Mouse (Mus musculus): ENCODE measurements around the gene Nfia. TPM values are rescaled to one million over a fixed set of nuclear protein-coding genes. Genes with fewer than 3 reads are reported as not detected.

Gene Nfia
- 42.1 and 43.8 TPM in 2 replicates for polyA plus RNA-seq (2014; fragmentation: Nextera tagmentation; extraction: Ambion mirVana)

- no peak for ATAC-seq (replicated peaks; ENCODE audit: low FRiP score, low TSS enrichment, low read depth)
- no peaks in the 10 kb centered on the region for H3K27me3 ChIP-seq (replicated peaks; ENCODE audit: control insufficient read depth, insufficient read depth, low read length)
- no peak for DNase-seq (ENCODE audit: low spot score)
Observed at GRCm38 (mm10) chr4:97772641-97773040, at the start of gene Nfia. Gene Nfia (plus strand): TSS chr4:97772734.

GRCm38 (mm10) chr4:97723374-97723773 is 49.2 kb upstream of the Nfia start:
- Histone ChIP-seq H3K4me2 (ENCODE audit: low read length) (no peak overlapping the region), H3K4me1 (replicated peaks; ENCODE audit: control insufficient read depth, insufficient read depth, low read length) (no peaks in the 10 kb centered on the region), H3K9me3 (ENCODE audit: control insufficient read depth, low read length) (no peaks in the 10 kb centered on the region), H3K9ac (ENCODE audit: low read length) (no peak overlapping the region), H3K27ac (ENCODE audit: low read depth) (no peak overlapping the region), H3K4me3 (ENCODE audit: low read depth, low read length) (no peak overlapping the region), H3K36me3 (ENCODE audit: control insufficient read depth, insufficient read depth, low read length) (no peaks in the 10 kb centered on the region), H3K27me3 (replicated peaks; ENCODE audit: control insufficient read depth, insufficient read depth, low read length) (no peaks in the 10 kb centered on the region)
- no peak for ATAC-seq (replicated peaks; ENCODE audit: low FRiP score, low TSS enrichment, low read depth)
- 76% methylated on average over 6 of the region's 6 CpGs for WGBS
- DNase-seq (ENCODE audit: low spot score) = no peak

More at GRCm38 (mm10) chr4:97772641-97773040, at the start of gene Nfia:
- H3K4me3 ChIP-seq (ENCODE audit: low read depth, low read length) = peak within 1 kb of the TSS; percentile 57
- H3K36me3 ChIP-seq (ENCODE audit: control insufficient read depth, insufficient read depth, low read length) = no peaks in the 10 kb centered on the region
- H3K4me2 ChIP-seq (ENCODE audit: low read length) = peak within 1 kb of the TSS; percentile 79
- WGBS = 0% methylated on average over 9 of the region's 9 CpGs
- peaks cover 12% of the 10 kb centered on the region for H3K4me1 ChIP-seq (replicated peaks; ENCODE audit: control insufficient read depth, insufficient read depth, low read length)
- H3K9me3 ChIP-seq (ENCODE audit: control insufficient read depth, low read length) = no peaks in the 10 kb centered on the region
- H3K27ac ChIP-seq (ENCODE audit: low read depth) = peak within 1 kb of the TSS; percentile 91
- H3K9ac ChIP-seq (ENCODE audit: low read length) = peak within 1 kb of the TSS; percentile 60

GRCm38 (mm10) chr4:97728520-97728919 is 44.0 kb upstream of the Nfia start:
- H3K4me1 ChIP-seq (replicated peaks; ENCODE audit: control insufficient read depth, insufficient read depth, low read length) = no peaks in the 10 kb centered on the region
- H3K36me3 ChIP-seq (ENCODE audit: control insufficient read depth, insufficient read depth, low read length) = no peaks in the 10 kb centered on the region
- no peak overlapping the region for H3K4me3 ChIP-seq (ENCODE audit: low read depth, low read length)
- H3K27ac ChIP-seq (ENCODE audit: low read depth) = no peak overlapping the region
- 91% methylated on average over 4 of the region's 4 CpGs for WGBS
- ATAC-seq (replicated peaks; ENCODE audit: low FRiP score, low TSS enrichment, low read depth) = no peak
- DNase-seq (ENCODE audit: low spot score) = no peak
- no peaks in the 10 kb centered on the region for H3K27me3 ChIP-seq (replicated peaks; ENCODE audit: control insufficient read depth, insufficient read depth, low read length)
- no peak overlapping the region for H3K9ac ChIP-seq (ENCODE audit: low read length)
- no peaks in the 10 kb centered on the region for H3K9me3 ChIP-seq (ENCODE audit: control insufficient read depth, low read length)
- H3K4me2 ChIP-seq (ENCODE audit: low read length) = no peak overlapping the region

- no peaks in the 10 kb centered on the region for H3K36me3 ChIP-seq (ENCODE audit: control insufficient read depth, insufficient read depth, low read length)
Observed at GRCm38 (mm10) chr4:97729999-97730398, 42.5 kb upstream of the Nfia start.

GRCm38 (mm10) chr4:97730416-97730815 is 42.1 kb upstream of the Nfia start:
- WGBS = 58% methylated on average over 3 of the region's 3 CpGs

More at GRCm38 (mm10) chr4:97729999-97730398, 42.5 kb upstream of the Nfia start:
- no peak overlapping the region for H3K4me2 ChIP-seq (ENCODE audit: low read length)
- no peak overlapping the region for H3K9ac ChIP-seq (ENCODE audit: low read length)
- no peaks in the 10 kb centered on the region for H3K27me3 ChIP-seq (replicated peaks; ENCODE audit: control insufficient read depth, insufficient read depth, low read length)
- no peak overlapping the region for H3K27ac ChIP-seq (ENCODE audit: low read depth)
- H3K4me1 ChIP-seq (replicated peaks; ENCODE audit: control insufficient read depth, insufficient read depth, low read length) = no peaks in the 10 kb centered on the region
- no peak overlapping the region for H3K4me3 ChIP-seq (ENCODE audit: low read depth, low read length)
- WGBS = 47% methylated on average over 6 of the region's 6 CpGs
- no peak for ATAC-seq (replicated peaks; ENCODE audit: low FRiP score, low TSS enrichment, low read depth)
- no peaks in the 10 kb centered on the region for H3K9me3 ChIP-seq (ENCODE audit: control insufficient read depth, low read length)
- no peak for DNase-seq (ENCODE audit: low spot score)

GRCm38 (mm10) chr4:97733392-97733791 is 39.1 kb upstream of the Nfia start:
- ATAC-seq (replicated peaks; ENCODE audit: low FRiP score, low TSS enrichment, low read depth) (no peak), DNase-seq (ENCODE audit: low spot score) (no peak)
- H3K9ac ChIP-seq (ENCODE audit: low read length) = no peak overlapping the region
- H3K4me1 ChIP-seq (replicated peaks; ENCODE audit: control insufficient read depth, insufficient read depth, low read length) = no peaks in the 10 kb centered on the region
- H3K4me3 ChIP-seq (ENCODE audit: low read depth, low read length) = no peak overlapping the region
- H3K9me3 ChIP-seq (ENCODE audit: control insufficient read depth, low read length) = no peaks in the 10 kb centered on the region
- 56% methylated on average over 1 of the region's 1 CpGs for WGBS
- H3K27ac ChIP-seq (ENCODE audit: low read depth) = no peak overlapping the region
- no peaks in the 10 kb centered on the region for H3K27me3 ChIP-seq (replicated peaks; ENCODE audit: control insufficient read depth, insufficient read depth, low read length)
- H3K4me2 ChIP-seq (ENCODE audit: low read length) = no peak overlapping the region
- H3K36me3 ChIP-seq (ENCODE audit: control insufficient read depth, insufficient read depth, low read length) = no peaks in the 10 kb centered on the region

More at GRCm38 (mm10) chr4:97730416-97730815, 42.1 kb upstream of the Nfia start:
- Histone ChIP-seq H3K4me3 (ENCODE audit: low read depth, low read length) (no peak overlapping the region), H3K27ac (ENCODE audit: low read depth) (no peak overlapping the region), H3K9me3 (ENCODE audit: control insufficient read depth, low read length) (no peaks in the 10 kb centered on the region), H3K9ac (ENCODE audit: low read length) (no peak overlapping the region), H3K36me3 (ENCODE audit: control insufficient read depth, insufficient read depth, low read length) (no peaks in the 10 kb centered on the region), H3K27me3 (replicated peaks; ENCODE audit: control insufficient read depth, insufficient read depth, low read length) (no peaks in the 10 kb centered on the region), H3K4me1 (replicated peaks; ENCODE audit: control insufficient read depth, insufficient read depth, low read length) (no peaks in the 10 kb centered on the region), H3K4me2 (ENCODE audit: low read length) (no peak overlapping the region)
- ATAC-seq (replicated peaks; ENCODE audit: low FRiP score, low TSS enrichment, low read depth) (no peak), DNase-seq (ENCODE audit: low spot score) (no peak)

- DNase-seq (ENCODE audit: low spot score) (no peak), ATAC-seq (replicated peaks; ENCODE audit: low FRiP score, low TSS enrichment, low read depth) (no peak)
- H3K9ac ChIP-seq (ENCODE audit: low read length) = no peak overlapping the region
- 68% methylated on average over 5 of the region's 5 CpGs for WGBS
- no peaks in the 10 kb centered on the region for H3K4me1 ChIP-seq (replicated peaks; ENCODE audit: control insufficient read depth, insufficient read depth, low read length)
- no peaks in the 10 kb centered on the region for H3K36me3 ChIP-seq (ENCODE audit: control insufficient read depth, insufficient read depth, low read length)
- no peak overlapping the region for H3K27ac ChIP-seq (ENCODE audit: low read depth)
- no peak overlapping the region for H3K4me3 ChIP-seq (ENCODE audit: low read depth, low read length)
- no peaks in the 10 kb centered on the region for H3K9me3 ChIP-seq (ENCODE audit: control insufficient read depth, low read length)
- 0 out of 2 replicates have a peak, but pooled peaks cover 4% of the 10 kb centered on the region for H3K27me3 ChIP-seq (replicated peaks; ENCODE audit: control insufficient read depth, insufficient read depth, low read length)
- no peak overlapping the region for H3K4me2 ChIP-seq (ENCODE audit: low read length)
Observed at GRCm38 (mm10) chr4:97743932-97744331, 28.6 kb upstream of the Nfia start.

- H3K27me3 ChIP-seq (replicated peaks; ENCODE audit: control insufficient read depth, insufficient read depth, low read length) = 0 out of 2 replicates have a peak, but pooled peaks cover 4% of the 10 kb centered on the region
- DNase-seq (ENCODE audit: low spot score) = peak; percentile 87
- peak overlapping the region; percentile 59 for H3K4me2 ChIP-seq (ENCODE audit: low read length)
- no peaks in the 10 kb centered on the region for H3K4me1 ChIP-seq (replicated peaks; ENCODE audit: control insufficient read depth, insufficient read depth, low read length)
- 8% methylated on average over 32 of the region's 32 CpGs for WGBS
- no peaks in the 10 kb centered on the region for H3K36me3 ChIP-seq (ENCODE audit: control insufficient read depth, insufficient read depth, low read length)
- peak overlapping the region; percentile 26 for H3K4me3 ChIP-seq (ENCODE audit: low read depth, low read length)
- H3K9me3 ChIP-seq (ENCODE audit: control insufficient read depth, low read length) = no peaks in the 10 kb centered on the region
- peak; percentile 64; the same call in 1 of the 2 replicates for ATAC-seq (replicated peaks; ENCODE audit: low FRiP score, low TSS enrichment, low read depth)
- 0 out of 2 replicates have a peak overlapping the region, but pooled peaks have one; percentile 3 for H3K9ac ChIP-seq (ENCODE audit: low read length)
- H3K27ac ChIP-seq (ENCODE audit: low read depth) = no peak overlapping the region
Observed at GRCm38 (mm10) chr4:97745296-97746105, 27.0 kb upstream of the Nfia start.
